21 mouse cellular contexts compared by ENCODE assay signal in the genomic region with DNA sequence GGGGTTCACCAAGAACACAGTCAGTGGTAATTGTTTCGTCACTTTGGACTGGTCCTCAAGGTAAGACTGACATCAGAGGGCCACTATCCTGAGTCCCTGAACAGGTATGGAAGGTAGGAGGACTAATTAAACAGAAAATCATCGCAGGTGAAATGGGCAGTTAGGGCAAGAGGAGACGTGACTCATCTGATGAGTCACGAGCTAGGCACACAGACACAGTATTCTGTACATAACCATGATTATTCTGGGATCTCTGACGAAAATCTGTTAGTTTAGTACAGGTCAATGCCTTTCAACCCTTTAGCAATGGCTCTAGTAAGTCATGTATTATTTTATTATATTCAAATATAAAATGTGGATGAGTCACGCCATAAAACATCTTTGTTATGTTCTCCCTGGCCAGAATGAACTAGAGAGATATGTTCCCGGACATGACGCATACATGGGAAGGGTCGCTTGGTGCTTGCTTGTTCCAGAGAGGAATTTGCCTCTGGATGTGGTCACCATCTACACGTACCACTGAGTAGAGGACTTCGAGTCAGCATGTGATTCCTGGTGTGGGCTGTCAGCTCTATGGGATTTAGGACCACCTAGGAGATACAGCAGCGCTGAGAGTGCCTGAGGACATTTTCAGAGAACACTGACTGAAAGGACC. TPM values are rescaled to one million over a fixed set of nuclear protein-coding genes. Genes with fewer than 3 reads are reported as not detected.
DNase-seq lines count a peak whose midpoint lies in the region; ATAC-seq and TF ChIP-seq lines count a peak whose summit lies in the region.
"Had no signal": no experiment of that assay in that cellular context is flagged by ENCODE, and none has a peak within 500 bp of the region (broad histone marks: within the 10 kb centered on the region; RNA-seq: fewer than 3 reads in every experiment).

No protein-coding gene starts in this region.

- no peak overlapping the region for H3K27ac ChIP-seq in lung, postnatal 0 days (ENCODE audit: low read length)
- peak overlapping the region; percentile 53; the same call in 1 of the 2 replicates for H3K27ac ChIP-seq in stomach, postnatal 0 days (replicated peaks)
- no peak overlapping the region for H3K27ac ChIP-seq in embryonic facial prominence, embryonic 10.5 days (replicated peaks)
- H3K27ac ChIP-seq: heart, adult 2 months; heart, embryonic 15.5 days; hindbrain, postnatal 0 days; layer of hippocampus, adult 2 months had no signal

- H3K4me1 ChIP-seq in lung, postnatal 0 days (ENCODE audit: insufficient read depth, low read depth, low read length): no peaks in the 10 kb centered on the region
- no peaks in the 10 kb centered on the region for H3K4me1 ChIP-seq in stomach, postnatal 0 days (replicated peaks; ENCODE audit: control insufficient read depth, insufficient read depth)
- H3K4me1 ChIP-seq in embryonic facial prominence, embryonic 10.5 days: peaks cover 21% of the 10 kb centered on the region
- H3K4me1 ChIP-seq: heart, embryonic 15.5 days had no signal

- CTCF ChIA-PET in Patski (lab: Charles Lee): interaction anchor here (1.5 to 4.5 kb wide), 4 partner anchors 15 to 60 kb away, joined by 3 to 27 read pairs (median 4); no protein-coding TSS in a partner anchor

- no peak overlapping the region for H3K4me3 ChIP-seq in lung, postnatal 0 days (ENCODE audit: low read depth, low read length)
- H3K4me3 ChIP-seq in stomach, postnatal 0 days (ENCODE audit: low read depth, low read length): no peak overlapping the region
- H3K4me3 ChIP-seq in embryonic facial prominence, embryonic 10.5 days: no peak overlapping the region
- H3K4me3 ChIP-seq: heart, adult 2 months; heart, embryonic 15.5 days; layer of hippocampus, adult 2 months had no signal

- H3K9me3 ChIP-seq in lung, postnatal 0 days (ENCODE audit: low read length): no peaks in the 10 kb centered on the region
- H3K9me3 ChIP-seq in stomach, postnatal 0 days (ENCODE audit: control insufficient read depth, low read length): no peaks in the 10 kb centered on the region
- no peaks in the 10 kb centered on the region for H3K9me3 ChIP-seq in embryonic facial prominence, embryonic 10.5 days
- H3K9me3 ChIP-seq: G1E; heart, embryonic 15.5 days had no signal

- H3K36me3 ChIP-seq in lung, postnatal 0 days (ENCODE audit: insufficient read depth, low read length): no peaks in the 10 kb centered on the region
- H3K36me3 ChIP-seq in stomach, postnatal 0 days (ENCODE audit: control insufficient read depth, insufficient read depth, low read length): no peaks in the 10 kb centered on the region
- no peaks in the 10 kb centered on the region for H3K36me3 ChIP-seq in embryonic facial prominence, embryonic 10.5 days (replicated peaks)
- H3K36me3 ChIP-seq: G1E; heart, embryonic 15.5 days had no signal

- POLR2A ChIA-PET in Patski (lab: Charles Lee): interaction anchor here (0.9 to 2.4 kb wide), 5 partner anchors 10 to 55 kb away, joined by 3 to 15 read pairs (median 5); no protein-coding TSS in a partner anchor

- TF ChIP-seq CTCF in lung, postnatal 0 days (IDR thresholded peaks at IDR 0.05): no peak
- TF ChIP-seq CTCF in Patski (IDR thresholded peaks at IDR 0.05): no peak
- TF ChIP-seq CTCF in stomach, postnatal 0 days (IDR thresholded peaks at IDR 0.05; ENCODE audit: low read depth): no peak

- no peak for DNase-seq in lung, postnatal 0 days (ENCODE audit: low spot score)
- DNase-seq in lung, postnatal 36 days: no peak
- DNase-seq in Patski (ENCODE audit: low read depth, low spot score): peak; percentile 93
- no peak for DNase-seq in stomach, postnatal 0 days (ENCODE audit: low spot score)
- no peak for DNase-seq in embryonic facial prominence, embryonic 10.5 days (ENCODE audit: low spot score)
- no peak for DNase-seq in thymus, postnatal 14 days
- DNase-seq: adrenal gland, postnatal 36 days; cerebellum, adult 11 months; cerebellum, adult 9-11 months; forebrain, postnatal 0 days; gastrocnemius, postnatal 25 days; heart, adult 2 months; kidney, adult 18-20 months; kidney, postnatal 14 days; thymus, postnatal 25 days had no signal

- in situ Hi-C loops in Patski (cut with MboI; ENCODE audit: low pct_unique_long_range_greater_than_20kb): no loop called here

- no peaks in the 10 kb centered on the region for H3K27me3 ChIP-seq in lung, postnatal 0 days (replicated peaks; ENCODE audit: insufficient read depth, low read length)
- no peaks in the 10 kb centered on the region for H3K27me3 ChIP-seq in Patski
- no peaks in the 10 kb centered on the region for H3K27me3 ChIP-seq in stomach, postnatal 0 days (ENCODE audit: control insufficient read depth, insufficient read depth, low read length)
- H3K27me3 ChIP-seq in embryonic facial prominence, embryonic 10.5 days (replicated peaks; ENCODE audit: low read depth, poor library complexity, severe bottlenecking): no peaks in the 10 kb centered on the region
- H3K27me3 ChIP-seq: heart, embryonic 15.5 days had no signal

- H3K9ac ChIP-seq in lung, postnatal 0 days (replicated peaks; ENCODE audit: low read depth): no peak overlapping the region
- no peak overlapping the region for H3K9ac ChIP-seq in stomach, postnatal 0 days (ENCODE audit: low read length)
- H3K9ac ChIP-seq: forebrain, postnatal 0 days; heart, embryonic 15.5 days had no signal

- TF ChIP-seq EP300 in lung, postnatal 0 days (IDR thresholded peaks at IDR 0.05): no peak
- no peak for TF ChIP-seq EP300 in stomach, postnatal 0 days (optimal IDR thresholded peaks at IDR 0.05)

- H3K4me2 ChIP-seq in lung, postnatal 0 days (replicated peaks; ENCODE audit: low read depth, low read length): no peak overlapping the region
- H3K4me2 ChIP-seq in stomach, postnatal 0 days (replicated peaks; ENCODE audit: low read depth): no peak overlapping the region
- H3K4me2 ChIP-seq: heart, embryonic 15.5 days; midbrain, embryonic 11.5 days had no signal

- 82% methylated on average over 12 of the region's 12 CpGs for WGBS in lung, postnatal 0 days
- 63% methylated on average over 12 of the region's 12 CpGs for WGBS in stomach, postnatal 0 days
- 86% methylated on average over 12 of the region's 12 CpGs for WGBS in embryonic facial prominence, embryonic 10.5 days

- ATAC-seq in lung, postnatal 0 days: peak; percentile 30
- peak; percentile 37 for ATAC-seq in CD4-positive, CD25-positive, alpha-beta regulatory T cell, adult 4 months
- peak; percentile 94 for ATAC-seq in Patski
- ATAC-seq in stomach, postnatal 0 days (ENCODE audit: low FRiP score, low TSS enrichment): peak; percentile 63
- ATAC-seq: forebrain, postnatal 0 days; hindbrain, postnatal 0 days had no signal

RNA-seq across cellular contexts. Expression of a gene that starts 50.6 kb away (rescaled TPM):
- polyA plus RNA-seq in lung, postnatal 0 days (2015; fragmentation: Nextera tagmentation; extraction: Ambion mirVana): 51.2 and 59.3 TPM in 2 replicates
- 10 to 100 TPM in 1 of 2 experiments, 1 to 10 TPM in 1; 2.9 to 12.0 TPM for polyA plus RNA-seq in CD4-positive, CD25-positive, alpha-beta regulatory T cell, adult 4 months (2017; shearing (Covaris generic))
- polyA plus RNA-seq in Patski (2021): 92.7 TPM
- 379 and 398 TPM in 2 replicates for polyA plus RNA-seq in stomach, postnatal 0 days (2015; fragmentation: Nextera tagmentation; extraction: Ambion mirVana)
- polyA plus RNA-seq in embryonic facial prominence, embryonic 10.5 days (2016; fragmentation: Nextera tagmentation; extraction: Ambion mirVana): 3.7 and 4.2 TPM in 2 replicates

RNA-seq across cellular contexts. Expression of a gene that starts 52.3 kb away (rescaled TPM):
- polyA plus RNA-seq in lung, postnatal 0 days (2015; fragmentation: Nextera tagmentation; extraction: Ambion mirVana): 34.3 and 35.5 TPM in 2 replicates
- polyA plus RNA-seq in CD4-positive, CD25-positive, alpha-beta regulatory T cell, adult 4 months (2017; shearing (Covaris generic)): 10 to 100 TPM; 12.0 to 12.9 TPM
- 83.6 TPM for polyA plus RNA-seq in Patski (2021)
- 52.1 and 52.3 TPM in 2 replicates for polyA plus RNA-seq in stomach, postnatal 0 days (2015; fragmentation: Nextera tagmentation; extraction: Ambion mirVana)
- polyA plus RNA-seq in embryonic facial prominence, embryonic 10.5 days (2016; fragmentation: Nextera tagmentation; extraction: Ambion mirVana): 59.6 and 63.7 TPM in 2 replicates

Comparison
In these comparisons a context has a peak if more than half of its experiments do, and no peak if none do; other contexts are left out.
1. ATAC-seq: peak in every context shown above with its lines; median percentile 94 in Patski; 63 in stomach, postnatal 0 days; 37 in CD4-positive, CD25-positive, alpha-beta regulatory T cell, adult 4 months; 30 in lung, postnatal 0 days.